Mouse (Mus musculus) liver, embryonic 16.5 days (tissue): ENCODE results near the gene Otc. TPM values are rescaled to one million over a fixed set of nuclear protein-coding genes. Genes with fewer than 3 reads are reported as not detected.

Experiments
- ATAC-seq: fragments of 200-750 bp; cut with Nextera tagmentation; 2 replicates; pipeline ENCODE4 v1.8.0; 2017; ENCODE audit warnings: low read depth, mild to moderate bottlenecking, moderate number of reproducible peaks, moderate library complexity
- H3K27ac ChIP-seq: fragments of 300-500 bp; sonication (generic); 2 replicates; pipeline ENCODE4 v1.5.1; 2014; ENCODE audit warnings: mild to moderate bottlenecking, low read length
- H3K27me3 ChIP-seq: fragments of 300-500 bp; sonication (generic); 2 replicates; pipeline ENCODE4 v1.6.1; 2014; ENCODE audit warnings: low read depth, low read length, mixed read lengths; ENCODE audit not compliant: control insufficient read depth, insufficient read depth
- H3K36me3 ChIP-seq: fragments of 300-500 bp; sonication (generic); 2 replicates; pipeline ENCODE4 v1.6.1; 2014; ENCODE audit warnings: mild to moderate bottlenecking; ENCODE audit not compliant: control insufficient read depth, insufficient read depth
- H3K4me1 ChIP-seq: fragments of 300-500 bp; sonication (generic); 2 replicates; pipeline ENCODE4 v1.6.1; 2014; ENCODE audit warnings: low read depth, low read length, mixed read lengths; ENCODE audit not compliant: control insufficient read depth
- H3K4me2 ChIP-seq: fragments of 300-500 bp; sonication (generic); 2 replicates; pipeline ENCODE4 v1.6.1; 2014; ENCODE audit warnings: low read depth, low read length, mixed read lengths
- H3K4me3 ChIP-seq: fragments of 300-500 bp; sonication (generic); 2 replicates; pipeline ENCODE4 v1.5.1; 2014; ENCODE audit warnings: low read depth, mild to moderate bottlenecking, low read length
- H3K9ac ChIP-seq: fragments of 300-500 bp; sonication (generic); 2 replicates; pipeline ENCODE4 v1.6.1; 2014; ENCODE audit warnings: low read depth, low read length
- H3K9me3 ChIP-seq: fragments of 300-500 bp; sonication (generic); replicated peaks from 2 replicates; pipeline ENCODE4 v1.6.1; 2016; ENCODE audit warnings: low read length; ENCODE audit not compliant: control insufficient read depth
- WGBS: fragments of 180-500 bp; shearing (Covaris S2); extraction: QIAGEN DNeasy Blood & Tissue Kit; methylation state at CpG from one replicate; pipeline ENCODE4 v1.1.7; 2014; ENCODE audit not compliant: insufficient replicate concordance; 5-methylcytosine and 5-hydroxymethylcytosine counted together
- polyA plus RNA-seq: library from polyadenylated mRNA; unstranded; fragments of >200 nt; fragmentation: Nextera tagmentation; extraction: Ambion mirVana; gene quantifications from 2 replicates; pipeline ENCODE4 v1.2.1, GENCODE M21; 2015

Otc gene
- polyA plus RNA-seq, 1 experiment from 2014 or later: 63.5 TPM

DNA sequence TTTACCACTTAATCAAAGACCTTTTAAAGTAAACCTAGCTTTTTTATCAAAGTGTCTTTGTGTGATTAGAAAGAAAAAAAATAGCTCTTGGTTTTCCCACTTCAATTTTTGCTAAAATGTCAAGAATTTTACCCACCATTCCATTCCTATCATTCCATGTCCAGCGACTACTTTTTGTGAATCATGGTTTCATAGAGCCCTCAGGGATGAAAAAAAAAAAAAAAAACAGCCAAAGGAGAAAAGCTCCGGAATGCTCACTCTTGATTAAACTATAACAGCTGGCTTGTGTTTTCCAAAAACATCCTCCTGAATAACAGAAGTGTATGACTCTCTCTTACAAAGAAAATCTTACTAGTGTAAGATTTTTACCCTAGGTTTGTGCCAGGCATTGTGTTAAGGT lies 84.7 kb downstream of the Otc start:
- no peaks in the 10 kb centered on the region for H3K4me1 ChIP-seq
- no peak overlapping the region for H3K9ac ChIP-seq
- no peak overlapping the region for H3K4me3 ChIP-seq
- no peak for ATAC-seq
- no peaks in the 10 kb centered on the region for H3K36me3 ChIP-seq
- H3K4me2 ChIP-seq: no peak overlapping the region
- no peaks in the 10 kb centered on the region for H3K9me3 ChIP-seq
- no peaks in the 10 kb centered on the region for H3K27me3 ChIP-seq
- no peak overlapping the region for H3K27ac ChIP-seq
- WGBS: 50% methylated on average over 2 of the region's 2 CpGs

DNA sequence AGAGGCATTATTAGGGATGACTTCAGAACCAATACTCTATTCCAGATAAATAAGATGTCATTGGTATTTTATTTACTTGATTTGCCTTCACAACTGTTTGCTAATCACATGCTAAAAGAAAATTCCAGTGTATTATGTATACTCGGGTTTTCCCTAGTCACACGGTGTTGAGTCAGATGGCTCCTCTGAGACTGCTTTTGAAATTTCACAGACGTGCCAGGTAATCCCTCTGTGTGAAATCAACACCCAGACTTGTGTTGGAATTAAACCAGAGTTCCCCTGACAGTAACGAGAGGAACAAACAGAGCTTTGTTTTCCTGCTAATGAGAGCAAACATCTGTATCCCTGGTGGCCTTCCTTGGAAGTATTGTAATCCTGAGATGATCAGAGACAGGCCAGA lies 103.8 kb downstream of the Otc start:
- no peak for ATAC-seq
- WGBS: 41% methylated on average over 4 of the region's 4 CpGs

More for the DNA sequence above, 103.8 kb downstream of the Otc start:
- H3K27me3 ChIP-seq: no peaks in the 10 kb centered on the region
- no peak overlapping the region for H3K9ac ChIP-seq
- no peak overlapping the region for H3K4me3 ChIP-seq
- no peaks in the 10 kb centered on the region for H3K4me1 ChIP-seq
- no peaks in the 10 kb centered on the region for H3K36me3 ChIP-seq
- H3K9me3 ChIP-seq: no peaks in the 10 kb centered on the region
- no peak overlapping the region for H3K27ac ChIP-seq
- no peak overlapping the region for H3K4me2 ChIP-seq

Other genes starting within 250 kb of the Otc start
- 0.90 and 1.4 TPM in 2 replicates for gene Srpx, start 134.6 kb upstream of the Otc start, polyA plus RNA-seq
- 2.0 and 2.2 TPM in 2 replicates for gene Rpgr, start 35.4 kb upstream of the Otc start, polyA plus RNA-seq
- gene Tspan7, start 232.9 kb downstream of the Otc start, polyA plus RNA-seq: 45.9 and 49.3 TPM in 2 replicates